Mouse (Mus musculus): Measurements from ENCODE around the gene D10Wsu102e. TPM values are rescaled to one million over a fixed set of nuclear protein-coding genes. Genes with fewer than 3 reads are reported as not detected.
"Not testable (repeated sequence)": the region's sequence is repeated elsewhere in the genome, so short reads cannot be mapped to it uniquely, and the experiment has no call there.

Gene D10Wsu102e
- polyA plus RNA-seq, 1 experiment from 2014 or later: 1.0 TPM

DNA sequence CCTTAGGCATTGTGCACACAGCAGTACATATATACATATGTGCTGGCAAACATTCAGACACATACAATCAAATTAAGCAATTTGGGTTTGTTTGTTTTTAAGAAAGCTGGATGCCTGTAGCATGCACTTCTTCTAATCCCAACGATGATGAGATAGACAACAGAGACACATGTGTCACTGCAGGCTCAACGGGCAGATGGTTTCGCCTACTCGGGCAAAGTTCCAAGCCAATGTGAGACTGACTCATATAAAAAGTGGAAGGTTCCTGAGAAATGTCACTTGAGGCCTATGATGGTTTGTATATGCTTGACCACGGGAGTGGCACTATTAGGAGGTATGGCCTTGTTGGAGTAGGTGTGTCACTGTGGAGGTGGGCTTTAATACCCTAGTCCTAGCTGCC lies 16.9 kb upstream of the D10Wsu102e start:
- no peak overlapping the region for H3K4me3 ChIP-seq (ENCODE audit: low read depth, low read length)

DNA sequence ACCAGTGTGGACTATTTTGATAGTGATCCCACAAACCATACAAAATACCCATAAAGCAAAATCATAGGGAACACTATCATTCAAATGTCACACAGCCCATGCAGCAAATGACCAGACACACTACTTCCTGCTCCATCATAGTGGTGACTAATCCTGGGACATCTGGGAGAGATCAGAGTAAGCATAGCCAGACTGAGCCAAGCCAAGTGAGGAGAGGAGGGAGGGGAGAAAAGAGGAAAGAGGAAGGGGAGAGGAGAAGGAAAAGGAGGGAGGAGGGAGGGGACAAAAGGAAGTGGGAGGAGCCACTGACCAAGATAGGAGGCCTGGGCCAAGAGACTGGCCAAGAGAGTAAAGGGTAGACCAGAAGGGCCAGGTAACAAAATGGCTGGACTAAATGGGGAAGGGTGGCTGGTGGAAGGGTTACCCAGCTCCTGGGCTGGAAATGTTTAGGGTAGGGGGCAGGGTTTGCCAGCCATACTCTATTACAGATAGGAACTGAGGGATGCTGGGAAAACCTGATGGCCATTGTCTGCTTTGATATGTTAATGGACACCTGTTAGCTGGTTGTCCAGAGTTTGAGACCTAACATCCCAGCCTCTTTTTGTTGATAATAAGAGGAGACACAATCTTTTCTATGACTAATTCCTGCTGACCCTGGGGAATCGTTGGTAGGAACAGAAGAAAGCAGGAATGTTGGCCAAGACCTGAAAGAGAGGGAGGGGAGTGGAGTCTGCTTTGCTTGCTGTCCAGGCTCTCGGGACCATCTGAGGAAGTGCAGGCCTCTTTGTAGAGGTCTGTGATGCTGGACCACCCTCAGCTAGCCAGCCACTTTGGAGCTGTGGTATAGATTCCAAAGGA lies 16.0 kb upstream of the D10Wsu102e start:
- Histone ChIP-seq H3K9me3 (ENCODE audit: control insufficient read depth, low read length) (no peaks in the 10 kb centered on the region), H3K27ac (ENCODE audit: low read depth, low read length) (no peak overlapping the region), H3K4me1 (ENCODE audit: control insufficient read depth, insufficient read depth, low read length) (no peaks in the 10 kb centered on the region), H3K36me3 (ENCODE audit: control insufficient read depth, insufficient read depth, low read length) (no peaks in the 10 kb centered on the region), H3K4me3 (ENCODE audit: low read depth, low read length) (no peak overlapping the region), H3K9ac (ENCODE audit: low read length) (no peak overlapping the region), H3K4me2 (no peak overlapping the region), H3K27me3 (ENCODE audit: control insufficient read depth, insufficient read depth, low read length) (no peaks in the 10 kb centered on the region)
- WGBS: 69% methylated on average over 2 of the region's 2 CpGs
- ATAC-seq (ENCODE audit: low FRiP score): no peak
- no peak for DNase-seq (ENCODE audit: low spot score, missing footprints)

More for the DNA sequence above, 16.9 kb upstream of the D10Wsu102e start:
- Histone ChIP-seq H3K27me3 (ENCODE audit: control insufficient read depth, insufficient read depth, low read length) (peaks cover 3% of the 10 kb centered on the region), H3K4me2 (no peak overlapping the region), H3K27ac (ENCODE audit: low read depth, low read length) (no peak overlapping the region), H3K36me3 (ENCODE audit: control insufficient read depth, insufficient read depth, low read length) (no peaks in the 10 kb centered on the region), H3K9ac (ENCODE audit: low read length) (no peak overlapping the region), H3K4me1 (ENCODE audit: control insufficient read depth, insufficient read depth, low read length) (no peaks in the 10 kb centered on the region), H3K9me3 (ENCODE audit: control insufficient read depth, low read length) (no peaks in the 10 kb centered on the region)
- 87% methylated on average over 5 of the region's 5 CpGs for WGBS
- DNase-seq (ENCODE audit: low spot score, missing footprints) (no peak), ATAC-seq (ENCODE audit: low FRiP score) (no peak)

DNA sequence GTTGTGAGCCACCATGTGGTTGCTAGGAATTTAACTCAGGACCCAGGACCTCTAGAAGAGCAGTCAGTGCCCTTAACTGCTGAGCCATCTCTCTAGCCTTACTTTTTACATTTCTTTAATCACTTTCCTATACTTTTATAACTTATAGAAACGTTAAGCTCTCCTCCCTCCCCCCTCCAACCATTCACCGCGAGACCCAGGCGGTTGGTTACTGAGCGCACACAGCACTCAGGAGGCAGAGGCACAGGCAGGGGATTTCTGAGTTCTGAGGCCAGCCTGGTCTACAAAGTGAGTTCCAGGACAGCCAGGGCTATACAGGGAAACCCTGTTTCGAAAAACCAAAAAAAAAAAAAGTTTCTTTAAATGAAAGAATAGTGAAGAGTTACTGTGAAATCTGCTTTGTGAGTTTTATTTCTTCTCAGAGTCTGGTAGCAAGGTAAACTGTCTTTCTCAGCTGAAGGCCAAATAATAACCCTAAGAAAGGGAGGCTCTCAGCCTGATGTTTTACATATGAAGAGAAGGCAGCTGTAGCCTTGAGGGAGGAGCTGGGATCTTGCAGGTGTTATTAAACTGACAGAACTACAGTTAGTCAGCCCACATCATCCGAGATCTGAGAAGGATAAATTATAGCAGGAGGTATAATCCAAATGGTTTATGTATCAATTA lies 14.2 kb upstream of the D10Wsu102e start:
- no peak overlapping the region for H3K9ac ChIP-seq (ENCODE audit: low read length)
- no peak overlapping the region for H3K27ac ChIP-seq (ENCODE audit: low read depth, low read length)
- 52% methylated on average over 7 of the region's 7 CpGs for WGBS
- no peaks in the 10 kb centered on the region for H3K4me1 ChIP-seq (ENCODE audit: control insufficient read depth, insufficient read depth, low read length)
- no peak overlapping the region for H3K4me3 ChIP-seq (ENCODE audit: low read depth, low read length)
- DNase-seq (ENCODE audit: low spot score, missing footprints): no peak
- H3K4me2 ChIP-seq: no peak overlapping the region
- no peak for ATAC-seq (ENCODE audit: low FRiP score)
- H3K36me3 ChIP-seq (ENCODE audit: control insufficient read depth, insufficient read depth, low read length): no peaks in the 10 kb centered on the region
- no peaks in the 10 kb centered on the region for H3K9me3 ChIP-seq (ENCODE audit: control insufficient read depth, low read length)
- H3K27me3 ChIP-seq (ENCODE audit: control insufficient read depth, insufficient read depth, low read length): no peaks in the 10 kb centered on the region

DNA sequence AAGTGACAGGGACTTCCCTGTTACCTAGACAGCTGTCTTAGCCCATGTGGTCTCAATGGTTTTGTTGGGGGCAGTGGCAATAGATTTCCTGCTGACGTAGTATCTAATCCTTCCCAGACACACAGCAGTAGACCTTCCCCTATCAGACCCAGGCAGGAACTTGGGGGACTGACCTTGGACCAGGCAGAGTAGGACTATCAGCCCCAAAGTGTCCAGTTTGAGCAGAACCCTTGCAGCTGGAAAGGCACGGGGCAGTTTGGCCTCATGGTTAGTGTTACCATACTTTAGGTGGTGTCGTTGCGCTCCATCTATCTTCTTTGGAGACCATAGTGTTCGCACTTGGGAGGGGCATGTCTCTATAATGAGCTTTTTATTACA lies 13.7 kb upstream of the D10Wsu102e start:
- WGBS: 77% methylated on average over 5 of the region's 5 CpGs
- Histone ChIP-seq H3K36me3 (ENCODE audit: control insufficient read depth, insufficient read depth, low read length) (no peaks in the 10 kb centered on the region), H3K4me2 (no peak overlapping the region)

DNA sequence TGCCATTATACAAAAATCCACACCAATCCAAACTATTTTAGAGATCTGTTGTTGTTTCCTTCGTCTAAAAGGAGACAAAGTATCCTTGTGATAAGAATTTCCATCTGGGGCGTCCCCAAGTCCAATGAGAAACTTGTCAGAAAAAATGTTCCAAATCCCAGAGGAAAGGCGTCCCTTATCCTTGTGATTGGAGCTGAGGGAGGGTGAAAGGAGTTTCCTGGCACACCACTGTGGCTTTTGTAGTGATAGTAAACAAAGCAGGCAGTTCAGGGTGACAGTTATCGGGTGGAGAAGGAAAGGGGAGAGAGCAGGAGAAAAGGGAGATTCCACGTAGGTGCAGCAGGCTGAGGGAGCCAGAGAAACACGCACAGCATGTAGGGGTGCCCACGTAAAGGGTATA lies 12.5 kb upstream of the D10Wsu102e start:
- DNase-seq (ENCODE audit: low spot score, missing footprints) (no peak), ATAC-seq (ENCODE audit: low FRiP score) (no peak)
- Histone ChIP-seq H3K9me3 (ENCODE audit: control insufficient read depth, low read length) (no peaks in the 10 kb centered on the region), H3K4me1 (ENCODE audit: control insufficient read depth, insufficient read depth, low read length) (no peaks in the 10 kb centered on the region), H3K9ac (ENCODE audit: low read length) (no peak overlapping the region), H3K36me3 (ENCODE audit: control insufficient read depth, insufficient read depth, low read length) (no peaks in the 10 kb centered on the region), H3K4me3 (ENCODE audit: low read depth, low read length) (no peak overlapping the region), H3K27me3 (ENCODE audit: control insufficient read depth, insufficient read depth, low read length) (no peaks in the 10 kb centered on the region), H3K27ac (ENCODE audit: low read depth, low read length) (no peak overlapping the region), H3K4me2 (no peak overlapping the region)
- 22% methylated on average over 7 of the region's 7 CpGs for WGBS

More for the DNA sequence above, 13.7 kb upstream of the D10Wsu102e start:
- DNase-seq (ENCODE audit: low spot score, missing footprints): no peak
- no peak overlapping the region for H3K9ac ChIP-seq (ENCODE audit: low read length)
- ATAC-seq (ENCODE audit: low FRiP score): no peak
- H3K27ac ChIP-seq (ENCODE audit: low read depth, low read length): no peak overlapping the region
- H3K4me1 ChIP-seq (ENCODE audit: control insufficient read depth, insufficient read depth, low read length): no peaks in the 10 kb centered on the region
- H3K4me3 ChIP-seq (ENCODE audit: low read depth, low read length): no peak overlapping the region
- H3K27me3 ChIP-seq (ENCODE audit: control insufficient read depth, insufficient read depth, low read length): no peaks in the 10 kb centered on the region
- no peaks in the 10 kb centered on the region for H3K9me3 ChIP-seq (ENCODE audit: control insufficient read depth, low read length)

DNA sequence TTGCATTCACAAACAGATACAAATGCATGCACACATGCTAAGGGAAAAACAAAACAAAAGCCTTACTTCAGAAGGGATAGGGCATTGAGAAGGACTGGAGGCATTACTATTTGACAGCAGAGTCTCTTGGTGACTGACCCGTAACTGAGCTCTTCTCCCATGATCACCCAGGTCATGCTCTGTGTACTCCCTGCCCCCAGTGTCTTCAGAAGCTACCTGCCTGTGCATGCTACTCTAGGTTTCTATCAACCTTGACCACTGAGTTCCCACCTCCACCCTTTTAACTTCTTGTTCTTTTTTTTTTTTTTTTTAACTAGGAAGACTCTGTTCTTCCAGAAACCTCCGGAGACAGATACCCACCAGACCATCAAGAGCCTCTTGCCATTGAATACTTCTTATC lies 9.3 kb upstream of the D10Wsu102e start:
- H3K4me1 ChIP-seq (ENCODE audit: control insufficient read depth, insufficient read depth, low read length): no peaks in the 10 kb centered on the region
- no peak overlapping the region for H3K27ac ChIP-seq (ENCODE audit: low read depth, low read length)

DNA sequence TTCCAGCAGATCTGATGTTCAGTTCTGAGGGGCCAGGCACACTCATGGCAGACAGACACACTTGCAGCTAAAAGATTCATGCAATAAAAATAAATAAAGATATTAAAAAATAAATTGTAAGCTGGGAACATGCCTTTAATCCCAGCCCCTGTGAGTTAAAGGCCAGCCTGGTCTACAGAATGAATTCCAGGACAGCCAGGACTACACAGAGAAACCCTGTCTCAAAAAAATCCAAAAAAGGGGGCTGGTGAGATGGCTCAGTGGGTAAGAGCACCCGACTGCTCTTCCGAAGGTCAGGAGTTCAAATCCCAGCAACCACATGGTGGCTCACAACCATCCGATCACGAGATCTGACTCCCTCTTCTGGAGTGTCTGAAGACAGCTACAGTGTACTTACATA lies 8.2 kb upstream of the D10Wsu102e start:
- not testable (repeated sequence) for DNase-seq (ENCODE audit: low spot score, missing footprints); H3K27ac ChIP-seq (ENCODE audit: low read depth, low read length); H3K4me2 ChIP-seq; H3K27me3 ChIP-seq (ENCODE audit: control insufficient read depth, insufficient read depth, low read length); H3K4me3 ChIP-seq (ENCODE audit: low read depth, low read length); H3K4me1 ChIP-seq (ENCODE audit: control insufficient read depth, insufficient read depth, low read length); H3K9ac ChIP-seq (ENCODE audit: low read length); H3K36me3 ChIP-seq (ENCODE audit: control insufficient read depth, insufficient read depth, low read length); H3K9me3 ChIP-seq (ENCODE audit: control insufficient read depth, low read length); ATAC-seq (ENCODE audit: low FRiP score)
- WGBS: 85% methylated on average over 4 of the region's 4 CpGs

More for the DNA sequence above, 9.3 kb upstream of the D10Wsu102e start:
- Histone ChIP-seq H3K27me3 (ENCODE audit: control insufficient read depth, insufficient read depth, low read length) (no peaks in the 10 kb centered on the region), H3K9me3 (ENCODE audit: control insufficient read depth, low read length) (no peaks in the 10 kb centered on the region), H3K4me2 (no peak overlapping the region), H3K9ac (ENCODE audit: low read length) (no peak overlapping the region), H3K36me3 (ENCODE audit: control insufficient read depth, insufficient read depth, low read length) (no peaks in the 10 kb centered on the region), H3K4me3 (ENCODE audit: low read depth, low read length) (no peak overlapping the region)
- ATAC-seq (ENCODE audit: low FRiP score) (no peak), DNase-seq (ENCODE audit: low spot score, missing footprints) (no peak)
- 85% methylated on average over 2 of the region's 2 CpGs for whole genome bisulfite sequencing

DNA sequence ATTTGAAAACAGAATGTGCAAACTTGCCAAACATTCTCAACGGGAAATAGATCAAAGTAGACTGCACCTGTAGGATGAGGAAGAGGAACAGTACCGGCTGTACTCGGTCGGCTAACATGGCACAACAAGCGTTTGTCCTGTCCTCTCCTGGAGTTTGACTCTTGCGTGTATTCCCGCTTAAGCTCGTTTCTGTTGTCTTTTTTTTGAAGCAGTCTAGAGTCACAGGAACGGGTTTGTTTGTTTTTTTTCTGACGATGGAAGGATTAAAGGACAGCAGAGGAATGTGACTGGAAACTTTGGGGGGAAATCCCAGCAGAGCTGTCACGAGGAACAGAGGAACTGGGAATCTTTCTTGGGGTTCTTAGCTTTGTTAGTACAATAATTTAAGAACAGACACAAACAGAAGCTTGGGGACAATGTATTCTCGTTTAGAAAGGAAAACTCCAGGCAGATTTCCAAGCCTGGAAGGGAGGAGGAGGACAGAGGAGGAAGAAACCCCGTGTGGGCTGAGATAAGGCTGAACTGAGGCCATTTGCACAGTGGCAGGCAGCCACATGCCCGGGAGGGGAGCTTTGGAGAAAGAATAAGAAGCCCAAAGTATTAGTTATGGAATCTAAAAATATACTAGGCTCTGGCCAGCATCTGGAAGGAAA lies 6.2 kb upstream of the D10Wsu102e start:
- WGBS: 62% methylated on average over 14 of the region's 14 CpGs
- no peaks in the 10 kb centered on the region for H3K4me1 ChIP-seq (ENCODE audit: control insufficient read depth, insufficient read depth, low read length)
- H3K4me3 ChIP-seq (ENCODE audit: low read depth, low read length): no peak overlapping the region
- ATAC-seq (ENCODE audit: low FRiP score) (no peak), DNase-seq (ENCODE audit: low spot score, missing footprints) (no peak)
- no peaks in the 10 kb centered on the region for H3K27me3 ChIP-seq (ENCODE audit: control insufficient read depth, insufficient read depth, low read length)
- H3K4me2 ChIP-seq: no peak overlapping the region
- no peak overlapping the region for H3K27ac ChIP-seq (ENCODE audit: low read depth, low read length)
- H3K36me3 ChIP-seq (ENCODE audit: control insufficient read depth, insufficient read depth, low read length): no peaks in the 10 kb centered on the region
- no peaks in the 10 kb centered on the region for H3K9me3 ChIP-seq (ENCODE audit: control insufficient read depth, low read length)
- H3K9ac ChIP-seq (ENCODE audit: low read length): no peak overlapping the region

DNA sequence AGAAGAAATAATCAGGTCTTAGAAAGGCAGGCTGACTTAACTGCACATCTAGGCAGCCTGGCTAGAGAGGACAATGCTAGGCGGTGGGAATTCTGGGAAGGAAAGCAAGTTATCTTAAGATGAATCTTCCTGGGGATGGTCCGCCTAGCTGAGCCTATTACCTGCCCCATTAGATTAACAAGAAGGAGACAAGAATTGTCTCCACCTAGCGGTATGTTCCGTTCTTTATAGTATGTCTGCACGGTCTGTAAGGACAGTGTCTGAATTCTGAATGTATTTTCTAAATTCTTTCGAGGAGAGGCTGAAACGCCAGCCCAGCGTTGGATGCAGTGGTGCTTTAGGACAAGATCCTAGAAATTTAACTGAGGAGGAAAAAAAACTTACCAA lies 5.7 kb upstream of the D10Wsu102e start:
- no peak for DNase-seq (ENCODE audit: low spot score, missing footprints)
- H3K4me2 ChIP-seq: no peak overlapping the region
- H3K4me1 ChIP-seq (ENCODE audit: control insufficient read depth, insufficient read depth, low read length): peaks cover 1% of the 10 kb centered on the region; the same call in 1 of the 2 replicates

More for the DNA sequence above, 5.7 kb upstream of the D10Wsu102e start:
- Histone ChIP-seq H3K4me3 (ENCODE audit: low read depth, low read length) (no peak overlapping the region), H3K27me3 (ENCODE audit: control insufficient read depth, insufficient read depth, low read length) (no peaks in the 10 kb centered on the region), H3K27ac (ENCODE audit: low read depth, low read length) (no peak overlapping the region), H3K36me3 (ENCODE audit: control insufficient read depth, insufficient read depth, low read length) (no peaks in the 10 kb centered on the region), H3K9me3 (ENCODE audit: control insufficient read depth, low read length) (no peaks in the 10 kb centered on the region), H3K9ac (ENCODE audit: low read length) (no peak overlapping the region)
- ATAC-seq (ENCODE audit: low FRiP score): no peak
- WGBS: 75% methylated on average over 8 of the region's 8 CpGs
